Mouse (Mus musculus) ES-Bruce4 (cell line): Measurements from ENCODE around the gene Aplp2.

Experiments
- CTCF ChIP-seq: IDR thresholded peaks from one replicate; pipeline ENCODE4 v1.8.1; 2011; ENCODE audit warnings: low read depth, low read length
- POLR2A ChIP-seq: IDR thresholded peaks from one replicate; pipeline ENCODE4 v1.8.1; 2011; ENCODE audit warnings: low read length; ENCODE audit not compliant: insufficient read depth

DNA sequence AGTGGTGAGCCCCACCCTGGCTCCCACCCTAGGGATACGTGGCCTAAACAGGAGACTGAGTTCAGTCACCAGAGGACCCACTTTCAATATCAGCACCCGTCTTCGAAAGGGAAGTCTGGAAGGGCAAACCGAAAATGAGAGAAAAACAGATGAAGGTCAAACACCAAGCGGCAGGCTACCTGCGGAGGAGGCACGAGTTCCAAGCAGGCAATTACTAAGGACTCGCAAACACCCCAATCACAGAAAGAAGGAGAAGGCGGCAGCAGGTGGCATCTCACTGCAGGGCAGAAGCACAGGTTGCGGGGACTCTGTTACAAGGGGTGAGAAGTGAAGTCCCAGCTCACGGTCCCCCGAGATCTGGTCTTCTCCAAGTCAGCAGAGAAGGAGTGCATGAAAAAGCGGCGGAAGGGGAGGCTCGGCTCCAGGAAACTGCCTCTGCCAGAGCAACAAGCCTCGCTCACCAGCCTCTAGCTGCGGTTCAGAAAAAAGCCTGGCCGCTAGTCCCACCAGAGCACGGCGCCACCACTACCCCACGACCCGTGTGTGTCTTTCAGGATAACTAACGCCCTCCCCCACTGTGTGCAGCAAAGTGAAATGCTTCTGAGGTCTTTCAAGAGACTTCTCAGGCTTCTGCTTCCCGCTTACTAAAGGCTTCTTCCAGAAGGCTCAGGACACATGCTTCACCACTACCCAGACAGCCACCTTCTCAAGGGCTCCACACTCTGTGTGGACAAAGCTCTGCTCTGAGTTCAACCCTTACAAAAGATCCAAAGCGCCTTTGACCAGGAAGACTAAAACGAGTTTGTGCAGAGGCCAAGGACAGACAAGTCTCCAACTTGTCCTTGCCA, 81.0 kb downstream of the Aplp2 start:
- no peak for TF ChIP-seq POLR2A
- TF ChIP-seq CTCF, result no peak
